Mouse (Mus musculus) small intestine, adult 10 weeks (tissue): ENCODE data around the gene Cybrd1. TPM values are rescaled to one million over a fixed set of nuclear protein-coding genes. Genes with fewer than 3 reads are reported as not detected.

ENCODE experiments used
- polyA plus RNA-seq: library from polyadenylated mRNA; stranded (reverse); fragments of 350-450 nt; fragmentation: Illumina TruSeq; extraction: RNeasy Lipid Tissue Mini Kit (QIAGEN cat#74804); gene quantifications from one replicate; pipeline ENCODE4 v1.2.3, GENCODE M21; 2014; ENCODE audit warnings: low replicate concordance

Gene Cybrd1
- polyA plus RNA-seq = 9.7 TPM

DNA sequence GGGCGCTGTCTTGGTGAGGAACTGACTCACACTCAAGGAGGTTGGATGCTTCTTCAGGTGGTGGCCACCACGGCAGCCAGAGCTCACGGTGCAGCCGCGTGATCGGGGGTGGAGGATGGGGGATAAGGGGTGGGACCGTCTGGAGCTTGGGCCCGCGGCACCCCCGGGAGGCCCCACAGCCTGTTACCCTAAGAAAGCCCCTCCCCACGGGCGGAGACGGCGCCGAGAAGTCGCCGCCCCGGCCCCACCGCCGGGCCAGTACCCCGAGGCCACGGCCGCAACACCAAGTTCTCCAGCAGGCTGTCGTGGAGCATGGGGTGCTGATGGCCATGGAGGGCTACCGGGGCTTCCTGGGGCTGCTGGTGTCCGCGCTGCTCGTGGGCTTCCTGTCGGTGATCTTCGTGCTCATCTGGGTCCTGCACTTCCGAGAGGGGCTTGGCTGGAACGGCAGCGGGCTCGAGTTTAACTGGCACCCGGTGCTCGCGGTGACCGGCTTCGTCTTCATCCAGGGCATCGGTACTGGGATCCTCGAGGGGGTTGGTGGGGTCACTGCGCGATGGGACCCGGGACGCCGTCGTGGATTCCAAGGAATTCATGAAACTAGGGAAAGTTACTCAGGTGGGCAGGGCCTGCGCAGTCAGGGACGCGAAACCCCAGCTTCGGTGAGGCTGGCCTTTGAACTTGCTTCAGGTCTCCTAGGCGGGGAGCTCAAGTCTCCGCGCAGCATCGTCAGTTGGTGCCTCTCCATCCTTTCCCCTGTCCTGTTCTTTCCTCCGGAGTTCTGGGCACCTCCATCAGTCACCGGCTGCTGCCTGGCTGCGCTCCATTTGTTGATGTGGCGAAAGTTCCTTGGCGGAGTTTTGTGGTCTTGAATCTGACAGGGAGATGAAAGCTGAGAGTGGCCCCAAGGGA is at the start of gene Cybrd1:
Cybrd1 (plus strand) TSS at position 127 of the 912 bp plus-strand sequence.

Other genes with a start within 250 kb of the Cybrd1 start
- gene Dcaf17, start 62.6 kb upstream of the Cybrd1 start, polyA plus RNA-seq = 23.9 TPM
- 11.5 TPM for gene Mettl8, start 62.3 kb upstream of the Cybrd1 start, polyA plus RNA-seq
- gene Dync1i2, start 93.8 kb downstream of the Cybrd1 start, polyA plus RNA-seq = 173 TPM
- gene Slc25a12, start 249.8 kb downstream of the Cybrd1 start, polyA plus RNA-seq = 3.5 TPM